Mouse (Mus musculus): Measurements from ENCODE around the gene Gprc5c.

The Gprc5c gene

GRCm38 (mm10) chr11:114850452-114851268, at the start of gene Gprc5c:
Gene Gprc5c (plus strand): TSS chr11:114851152.
- peak; percentile 25 for DNase-seq (ENCODE audit: low spot score)

GRCm38 (mm10) chr11:114801906-114802305, 49.0 kb upstream of the Gprc5c start:
- no peak for DNase-seq (ENCODE audit: low spot score)

- no peak for DNase-seq (ENCODE audit: low spot score)
Measured at GRCm38 (mm10) chr11:114802540-114803267, 48.2 kb upstream of the Gprc5c start.

- DNase-seq (ENCODE audit: low spot score): no peak
Measured at GRCm38 (mm10) chr11:114803990-114804389, 47.0 kb upstream of the Gprc5c start.

- DNase-seq (ENCODE audit: low spot score): no peak
Measured at GRCm38 (mm10) chr11:114807025-114807424, 43.9 kb upstream of the Gprc5c start.

- DNase-seq (ENCODE audit: low spot score): no peak
Measured at GRCm38 (mm10) chr11:114807686-114808427, 43.1 kb upstream of the Gprc5c start.

- no peak for DNase-seq (ENCODE audit: low spot score)
Measured at GRCm38 (mm10) chr11:114809371-114809770, 41.6 kb upstream of the Gprc5c start.

GRCm38 (mm10) chr11:114810344-114810743, 40.6 kb upstream of the Gprc5c start:
- no peak for DNase-seq (ENCODE audit: low spot score)

- peak; percentile 89 for DNase-seq (ENCODE audit: low spot score)
Measured at GRCm38 (mm10) chr11:114812731-114813240, 38.2 kb upstream of the Gprc5c start.

- DNase-seq (ENCODE audit: low spot score): no peak
Measured at GRCm38 (mm10) chr11:114814873-114815592, 35.9 kb upstream of the Gprc5c start.

GRCm38 (mm10) chr11:114816934-114817333, 34.0 kb upstream of the Gprc5c start:
- DNase-seq (ENCODE audit: low spot score): no peak

- DNase-seq (ENCODE audit: low spot score): peak; percentile 39
Measured at GRCm38 (mm10) chr11:114818185-114818584, 32.8 kb upstream of the Gprc5c start.

GRCm38 (mm10) chr11:114819110-114819509, 31.8 kb upstream of the Gprc5c start:
- DNase-seq (ENCODE audit: low spot score): no peak

GRCm38 (mm10) chr11:114820444-114820843, 30.5 kb upstream of the Gprc5c start:
- no peak for DNase-seq (ENCODE audit: low spot score)

- DNase-seq (ENCODE audit: low spot score): no peak
Measured at GRCm38 (mm10) chr11:114821325-114821724, 29.6 kb upstream of the Gprc5c start.

GRCm38 (mm10) chr11:114822727-114823126, 28.2 kb upstream of the Gprc5c start:
- DNase-seq (ENCODE audit: low spot score): peak; percentile 70

GRCm38 (mm10) chr11:114823199-114823725, 27.7 kb upstream of the Gprc5c start:
- no peak for DNase-seq (ENCODE audit: low spot score)

GRCm38 (mm10) chr11:114826686-114827085, 24.3 kb upstream of the Gprc5c start:
- no peak for DNase-seq (ENCODE audit: low spot score)

GRCm38 (mm10) chr11:114829499-114830432, 21.2 kb upstream of the Gprc5c start:
- peak; percentile 80 for DNase-seq (ENCODE audit: low spot score)

- no peak for DNase-seq (ENCODE audit: low spot score)
Measured at GRCm38 (mm10) chr11:114830433-114830773, 20.5 kb upstream of the Gprc5c start.

Measured in lung, postnatal 25 days (tissue).